Mouse (Mus musculus): ENCODE data around the gene Lrrc17. TPM values are rescaled to one million over a fixed set of nuclear protein-coding genes. Genes with fewer than 3 reads are reported as not detected.
A peak's percentile ranks its signal among the peaks of the same experiment; 100 is the strongest.

Gene Lrrc17
- polyA plus RNA-seq, 1 experiment from 2014 or later, result 19.3 TPM

DNA sequence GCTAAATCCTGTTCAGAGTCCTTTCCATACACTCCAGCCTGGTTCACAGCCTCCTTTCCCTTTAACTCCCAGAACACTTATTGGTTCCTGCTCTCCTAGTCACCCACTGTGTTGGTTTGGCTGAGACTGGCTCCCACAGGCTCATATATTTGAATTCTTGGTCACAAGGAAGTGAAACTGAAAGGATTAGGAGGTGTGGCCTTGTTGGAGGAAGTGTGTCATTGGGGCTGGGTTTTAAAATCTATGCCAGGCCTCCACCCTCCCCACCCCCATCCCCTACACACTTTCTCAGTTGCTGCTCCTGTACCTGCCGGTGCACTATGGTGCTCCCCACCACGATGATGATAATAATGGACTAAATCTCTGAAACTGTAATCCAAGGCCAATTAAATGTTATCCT lies 25.8 kb upstream of the Lrrc17 start:
- no peaks in the 10 kb centered on the region for H3K9me3 ChIP-seq (replicated peaks)
- DNase-seq (ENCODE audit: low spot score), result no peak
- H3K36me3 ChIP-seq, result no peaks in the 10 kb centered on the region
- H3K27ac ChIP-seq, result no peak overlapping the region
- 98% methylated on average over 2 of the region's 2 CpGs for WGBS
- peaks cover 3% of the 10 kb centered on the region; the same call in 1 of the 2 replicates for H3K4me1 ChIP-seq
- H3K4me3 ChIP-seq, result no peak overlapping the region
- no peaks in the 10 kb centered on the region for H3K27me3 ChIP-seq (ENCODE audit: low read depth, poor library complexity, severe bottlenecking)

DNA sequence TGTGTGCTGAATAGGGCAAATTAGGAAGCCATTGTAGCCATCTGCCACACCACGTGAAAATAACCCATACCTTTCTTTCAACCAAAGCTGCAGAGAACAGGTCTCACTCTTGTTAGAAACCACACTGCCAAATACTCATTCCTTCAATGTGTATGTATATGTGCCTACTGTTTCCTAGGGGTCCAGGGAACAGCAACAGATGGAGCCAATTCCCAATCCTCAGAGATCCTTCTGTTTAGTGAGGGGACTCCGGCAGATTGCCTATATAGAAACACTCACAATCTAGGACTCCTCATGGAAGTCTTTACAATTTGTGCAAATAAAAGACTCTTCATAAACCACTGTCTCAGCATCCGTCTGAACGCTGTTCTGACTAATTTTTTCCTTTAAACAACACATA lies 25.2 kb upstream of the Lrrc17 start:
- WGBS, result 85% methylated on average over 4 of the region's 4 CpGs
- no peak for DNase-seq (ENCODE audit: low spot score)
- no peak overlapping the region for H3K4me3 ChIP-seq
- H3K9me3 ChIP-seq (replicated peaks), result no peaks in the 10 kb centered on the region
- peaks cover 3% of the 10 kb centered on the region; the same call in 1 of the 2 replicates for H3K4me1 ChIP-seq
- H3K27ac ChIP-seq, result no peak overlapping the region
- H3K36me3 ChIP-seq, result no peaks in the 10 kb centered on the region
- H3K27me3 ChIP-seq (ENCODE audit: low read depth, poor library complexity, severe bottlenecking), result no peaks in the 10 kb centered on the region

DNA sequence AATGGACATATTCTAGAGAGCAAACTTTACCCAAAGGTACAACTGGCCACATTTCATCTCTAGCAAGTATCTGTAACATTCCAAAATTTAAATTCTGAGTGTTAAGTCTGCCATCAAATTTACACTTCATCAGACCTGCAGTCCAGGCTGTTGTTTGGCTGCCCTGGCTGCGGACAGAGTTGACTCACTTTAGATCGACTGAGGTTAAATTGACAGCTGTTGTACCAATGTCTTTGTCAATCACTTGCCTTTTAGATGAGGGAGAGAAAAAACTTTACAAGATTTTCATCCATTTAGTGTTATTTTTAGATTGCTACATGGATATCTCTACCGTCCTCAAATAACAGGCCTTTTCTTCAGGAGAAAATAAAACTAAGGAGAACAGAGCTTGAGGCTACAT lies 24.2 kb upstream of the Lrrc17 start:
- no peak overlapping the region for H3K27ac ChIP-seq
- H3K27me3 ChIP-seq (ENCODE audit: low read depth, poor library complexity, severe bottlenecking), result no peaks in the 10 kb centered on the region
- no peak for DNase-seq (ENCODE audit: low spot score)
- no peaks in the 10 kb centered on the region for H3K9me3 ChIP-seq (replicated peaks)
- 83% methylated on average over 3 of the region's 3 CpGs for WGBS
- H3K4me1 ChIP-seq, result no peaks in the 10 kb centered on the region
- no peak overlapping the region for H3K4me3 ChIP-seq
- no peaks in the 10 kb centered on the region for H3K36me3 ChIP-seq

DNA sequence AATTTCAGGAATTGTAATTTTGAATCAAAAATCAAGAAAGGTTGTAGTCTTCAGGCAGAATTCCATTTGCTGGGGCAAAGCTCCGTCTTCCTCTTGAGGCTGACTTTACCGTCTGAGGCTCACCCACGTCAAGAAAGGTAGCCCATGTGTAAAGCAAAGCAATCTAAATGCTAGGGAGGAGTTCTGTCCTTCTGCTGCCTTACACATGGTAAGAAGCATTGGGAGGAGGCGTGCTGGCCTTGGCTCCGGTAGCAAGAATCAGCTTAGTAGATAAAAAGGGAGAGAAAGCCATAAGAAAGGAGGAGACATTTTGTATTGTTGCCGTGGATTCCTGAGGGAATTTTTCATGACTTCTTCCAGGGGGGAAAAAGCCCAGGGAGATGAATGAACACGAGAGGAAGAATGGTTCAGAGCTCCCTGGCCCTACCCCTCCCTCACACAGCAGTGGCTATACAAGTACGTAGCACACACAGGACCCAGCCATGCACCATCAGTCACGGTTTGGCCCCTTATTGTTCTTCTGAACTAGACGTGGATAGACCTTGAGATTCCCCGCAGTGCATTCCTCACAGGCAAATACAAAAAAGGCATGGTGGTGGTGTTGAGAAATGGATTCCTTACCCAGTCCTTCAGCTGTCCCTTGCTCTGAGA lies 16.4 kb upstream of the Lrrc17 start:
- H3K9me3 ChIP-seq (replicated peaks), result 0 out of 2 replicates have a peak, but pooled peaks cover 2% of the 10 kb centered on the region
- H3K27me3 ChIP-seq (ENCODE audit: low read depth, poor library complexity, severe bottlenecking), result no peaks in the 10 kb centered on the region
- no peak overlapping the region for H3K27ac ChIP-seq
- no peaks in the 10 kb centered on the region for H3K4me1 ChIP-seq
- no peak overlapping the region for H3K4me3 ChIP-seq
- WGBS, result 84% methylated on average over 11 of the region's 11 CpGs
- no peak for DNase-seq (ENCODE audit: low spot score)
- no peaks in the 10 kb centered on the region for H3K36me3 ChIP-seq

DNA sequence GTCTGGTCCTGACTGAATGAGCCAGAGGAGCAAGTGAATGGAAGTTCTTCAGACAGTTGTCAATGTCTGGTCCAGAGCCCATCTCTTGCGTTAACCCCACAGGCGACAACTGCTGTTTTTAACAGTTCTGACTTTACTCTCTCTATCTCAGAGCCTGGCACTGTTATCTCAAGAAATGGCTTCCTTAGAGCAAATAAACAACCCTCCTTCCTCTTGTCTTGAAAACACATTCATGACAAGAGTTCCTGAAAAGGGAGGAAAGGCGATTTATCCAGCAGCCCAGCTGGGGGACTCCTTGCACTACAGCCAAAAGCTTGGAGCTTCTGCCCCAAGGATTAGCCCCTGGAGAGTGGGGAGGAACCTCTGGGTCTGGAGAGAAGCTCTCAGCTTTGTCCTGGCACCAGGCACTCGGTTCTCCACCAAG lies 15.9 kb upstream of the Lrrc17 start:
- no peaks in the 10 kb centered on the region for H3K36me3 ChIP-seq
- no peak overlapping the region for H3K4me3 ChIP-seq
- 0 out of 2 replicates have a peak, but pooled peaks cover 2% of the 10 kb centered on the region for H3K9me3 ChIP-seq (replicated peaks)
- 76% methylated on average over 4 of the region's 4 CpGs for WGBS
- no peak overlapping the region for H3K27ac ChIP-seq
- H3K27me3 ChIP-seq (ENCODE audit: low read depth, poor library complexity, severe bottlenecking), result no peaks in the 10 kb centered on the region
- H3K4me1 ChIP-seq, result no peaks in the 10 kb centered on the region
- DNase-seq (ENCODE audit: low spot score), result no peak

DNA sequence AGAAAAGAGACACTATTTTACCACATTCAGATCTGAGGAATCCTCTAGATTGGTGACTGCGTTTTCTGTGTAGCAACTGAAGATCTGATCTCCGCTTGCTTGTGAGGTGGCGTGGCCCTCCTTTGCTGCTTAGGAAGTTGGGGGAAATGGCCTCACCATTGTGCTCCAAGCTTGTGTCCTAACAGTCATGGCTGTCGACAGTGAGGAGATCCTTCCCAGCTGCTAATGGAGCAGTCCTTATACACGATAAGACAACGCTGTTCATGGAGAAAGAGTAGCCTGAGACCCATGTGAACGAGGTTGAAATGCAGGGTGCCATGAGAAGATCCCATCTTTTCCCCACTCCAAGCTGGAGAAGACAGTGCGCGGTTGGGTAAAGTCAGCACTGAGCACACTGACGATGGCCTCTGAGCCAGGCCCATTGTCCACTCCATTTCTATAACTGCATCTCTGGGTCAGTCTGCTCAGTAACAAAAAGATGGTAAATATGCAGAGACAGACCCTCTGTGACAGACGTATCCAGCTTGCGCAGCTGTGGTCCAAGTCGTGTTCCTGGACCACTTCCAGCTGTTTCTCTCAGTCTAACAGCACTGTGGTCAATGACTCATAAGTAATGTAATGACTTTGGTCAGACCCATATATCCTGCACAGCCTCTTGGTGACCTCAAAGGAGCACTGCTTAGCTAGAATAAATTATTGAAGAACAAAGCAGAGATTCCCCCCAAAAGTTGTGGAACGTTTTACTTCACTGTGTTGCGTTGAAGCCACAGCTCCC lies 15.1 kb upstream of the Lrrc17 start:
- H3K27ac ChIP-seq, result no peak overlapping the region
- 0 out of 2 replicates have a peak, but pooled peaks cover 2% of the 10 kb centered on the region for H3K9me3 ChIP-seq (replicated peaks)
- H3K36me3 ChIP-seq, result no peaks in the 10 kb centered on the region
- H3K4me3 ChIP-seq, result no peak overlapping the region
- no peaks in the 10 kb centered on the region for H3K27me3 ChIP-seq (ENCODE audit: low read depth, poor library complexity, severe bottlenecking)
- no peaks in the 10 kb centered on the region for H3K4me1 ChIP-seq
- WGBS, result 93% methylated on average over 15 of the region's 15 CpGs
- DNase-seq (ENCODE audit: low spot score), result no peak

DNA sequence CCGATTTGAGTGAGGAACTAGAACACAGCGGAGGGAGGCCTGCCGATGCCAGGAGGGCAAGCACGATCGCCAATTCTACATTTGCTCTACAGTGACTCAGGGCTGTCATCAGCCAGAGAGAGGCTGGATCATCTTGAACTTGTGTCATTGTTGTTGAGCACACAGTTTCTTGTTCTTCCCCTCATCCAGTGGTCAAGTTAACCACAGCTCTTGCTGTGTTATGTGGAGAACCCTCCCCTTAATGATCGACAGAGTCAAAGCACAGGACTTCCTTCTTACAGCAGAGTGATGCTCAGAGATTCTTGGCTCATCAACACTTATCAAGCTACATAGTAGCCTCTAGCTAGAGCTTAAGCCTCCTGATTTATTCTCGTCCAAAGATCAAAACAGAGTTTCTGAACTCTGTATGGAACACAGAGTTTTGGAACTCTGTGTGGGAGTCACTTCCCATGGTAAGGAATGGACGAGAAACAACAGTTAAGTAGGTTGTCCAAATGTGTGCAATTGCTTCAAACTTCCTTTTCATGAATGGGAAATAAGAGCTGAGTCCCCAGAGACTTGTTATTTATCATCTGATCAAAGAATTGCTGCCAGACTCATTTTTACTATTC lies 14.1 kb upstream of the Lrrc17 start:
- H3K36me3 ChIP-seq, result no peaks in the 10 kb centered on the region
- H3K4me1 ChIP-seq, result no peaks in the 10 kb centered on the region
- H3K27ac ChIP-seq, result no peak overlapping the region
- WGBS, result 91% methylated on average over 8 of the region's 8 CpGs
- no peaks in the 10 kb centered on the region for H3K27me3 ChIP-seq (ENCODE audit: low read depth, poor library complexity, severe bottlenecking)
- H3K4me3 ChIP-seq, result no peak overlapping the region
- H3K9me3 ChIP-seq (replicated peaks), result 0 out of 2 replicates have a peak, but pooled peaks cover 2% of the 10 kb centered on the region
- DNase-seq (ENCODE audit: low spot score), result no peak

DNA sequence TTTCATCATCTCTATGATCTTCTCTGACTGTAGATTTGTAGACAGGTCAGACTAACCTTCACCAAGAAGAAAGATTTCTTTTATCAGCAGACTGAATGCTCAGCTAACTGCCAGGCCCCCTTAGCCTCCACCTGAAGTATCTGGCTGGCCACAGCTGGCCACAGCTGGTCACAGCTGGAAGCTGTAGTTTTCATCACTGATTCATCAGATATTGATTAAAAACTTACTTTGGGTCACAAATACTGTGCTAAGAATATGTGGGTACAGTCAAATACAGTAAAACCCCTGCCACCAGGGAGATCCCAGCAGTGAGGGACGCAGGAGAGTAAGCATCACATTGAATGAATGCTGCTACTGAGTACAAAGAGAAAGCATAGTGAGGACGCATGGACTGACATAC lies 11.2 kb upstream of the Lrrc17 start:
- 90% methylated on average over 2 of the region's 2 CpGs for WGBS

DNA sequence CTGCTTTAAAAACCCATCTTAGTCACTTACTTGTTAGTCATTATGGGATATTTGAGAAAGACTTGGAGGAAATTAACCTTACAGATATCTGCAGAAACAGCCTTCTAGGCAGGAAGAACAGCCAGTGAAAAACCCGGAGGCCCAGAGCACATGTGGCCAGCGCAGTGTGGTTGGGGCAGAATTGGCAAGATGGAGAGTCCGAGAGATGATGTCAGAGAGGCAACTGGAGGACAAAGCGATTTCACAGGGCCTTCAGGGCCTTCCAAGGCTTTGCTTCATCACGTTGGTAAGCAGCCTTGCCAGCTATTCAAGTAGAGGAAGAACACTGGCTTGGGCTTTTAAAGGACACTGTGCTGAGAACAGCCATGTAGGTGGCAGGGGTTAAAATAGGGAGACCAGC lies 10.4 kb upstream of the Lrrc17 start:
- H3K9me3 ChIP-seq (replicated peaks), result 0 out of 2 replicates have a peak, but pooled peaks cover 2% of the 10 kb centered on the region
- no peak for DNase-seq (ENCODE audit: low spot score)

More for the DNA sequence above, 11.2 kb upstream of the Lrrc17 start:
- Histone ChIP-seq H3K36me3 (no peaks in the 10 kb centered on the region), H3K27ac (no peak overlapping the region), H3K9me3 (replicated peaks) (0 out of 2 replicates have a peak, but pooled peaks cover 2% of the 10 kb centered on the region), H3K27me3 (ENCODE audit: low read depth, poor library complexity, severe bottlenecking) (no peaks in the 10 kb centered on the region), H3K4me3 (no peak overlapping the region), H3K4me1 (no peaks in the 10 kb centered on the region)
- DNase-seq (ENCODE audit: low spot score), result no peak

DNA sequence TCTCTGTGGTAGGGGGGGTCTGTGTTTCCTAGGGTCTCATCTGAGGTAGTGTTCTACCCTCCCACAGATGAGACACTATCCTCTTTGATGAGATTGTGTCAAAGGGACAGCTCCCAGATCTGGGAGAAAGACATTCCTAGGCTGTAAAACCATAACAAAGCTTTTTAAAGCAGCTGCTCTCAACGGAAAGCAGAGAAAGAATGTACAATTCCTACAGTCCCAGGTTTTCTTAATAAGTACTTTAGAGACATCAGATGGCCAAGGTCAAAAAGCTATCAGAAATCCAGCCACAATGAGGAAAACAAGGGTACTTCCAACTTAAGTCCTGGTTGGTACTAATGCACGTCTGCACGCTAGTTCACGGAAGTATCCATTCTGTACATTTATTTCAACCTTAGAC lies 1.1 kb upstream of the Lrrc17 start:
- Histone ChIP-seq H3K27me3 (ENCODE audit: low read depth, poor library complexity, severe bottlenecking) (no peaks in the 10 kb centered on the region), H3K36me3 (no peaks in the 10 kb centered on the region), H3K4me1 (peaks cover 40% of the 10 kb centered on the region), H3K9me3 (replicated peaks) (no peaks in the 10 kb centered on the region), H3K4me3 (no peak overlapping the region), H3K27ac (peak overlapping the region; percentile 88; the same call in 1 of the 2 replicates)
- 71% methylated on average over 4 of the region's 4 CpGs for WGBS
- DNase-seq (ENCODE audit: low spot score), result no peak

More for the DNA sequence above, 10.4 kb upstream of the Lrrc17 start:
- Histone ChIP-seq H3K36me3 (no peaks in the 10 kb centered on the region), H3K27me3 (ENCODE audit: low read depth, poor library complexity, severe bottlenecking) (no peaks in the 10 kb centered on the region), H3K27ac (no peak overlapping the region), H3K4me3 (no peak overlapping the region), H3K4me1 (no peaks in the 10 kb centered on the region)
- 92% methylated on average over 5 of the region's 5 CpGs for WGBS

DNA sequence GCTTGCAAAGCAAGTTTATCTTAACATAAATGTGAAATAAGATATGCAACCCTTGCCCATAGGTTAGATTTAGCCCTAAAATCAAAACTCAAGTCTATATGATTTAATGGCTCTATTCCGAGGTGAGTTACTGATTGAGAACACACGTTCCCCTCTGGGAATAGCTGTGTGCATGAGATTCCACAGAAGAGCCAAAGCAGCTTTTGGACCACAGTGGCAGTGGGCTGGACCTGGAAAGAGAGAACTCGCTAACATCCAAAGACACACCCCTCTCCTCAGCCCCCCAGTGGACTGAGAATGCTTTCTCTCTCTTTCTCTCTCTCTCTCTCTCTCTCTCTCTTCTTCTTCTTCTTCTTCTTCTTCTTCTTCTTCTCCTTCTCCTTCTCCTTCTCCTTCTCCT lies 1.5 kb downstream of the Lrrc17 start:
- no peak for DNase-seq (ENCODE audit: low spot score)
- peak overlapping the region; percentile 50; the same call in 1 of the 2 replicates for H3K4me3 ChIP-seq
- H3K27ac ChIP-seq, result peak overlapping the region; percentile 88; the same call in 1 of the 2 replicates

DNA sequence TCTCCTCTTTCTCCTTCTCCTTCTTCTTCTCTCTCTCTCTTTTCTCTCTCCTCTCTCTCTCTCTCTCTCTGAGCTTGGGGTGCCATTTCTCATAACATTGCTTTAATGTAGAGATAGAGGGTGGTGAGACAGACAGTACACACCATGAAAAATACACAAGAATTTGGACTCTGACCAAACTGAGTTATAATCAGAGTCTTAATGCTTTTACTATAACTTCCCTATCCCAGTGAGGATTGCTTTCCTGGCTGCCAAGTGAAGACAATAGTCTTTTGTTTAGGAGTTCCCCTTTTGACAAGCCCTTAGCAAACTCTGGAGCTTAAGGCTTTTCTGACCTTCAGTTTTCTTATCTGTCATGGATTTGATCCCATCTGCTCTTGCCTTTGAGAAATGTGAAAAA lies 1.9 kb downstream of the Lrrc17 start:
- Histone ChIP-seq H3K4me1 (peaks cover 40% of the 10 kb centered on the region), H3K27ac (peak overlapping the region; percentile 88; the same call in 1 of the 2 replicates), H3K27me3 (ENCODE audit: low read depth, poor library complexity, severe bottlenecking) (no peaks in the 10 kb centered on the region), H3K9me3 (replicated peaks) (no peaks in the 10 kb centered on the region), H3K4me3 (no peak overlapping the region), H3K36me3 (no peaks in the 10 kb centered on the region)
- no peak for DNase-seq (ENCODE audit: low spot score)

More for the DNA sequence above, 1.5 kb downstream of the Lrrc17 start:
- Histone ChIP-seq H3K36me3 (no peaks in the 10 kb centered on the region), H3K4me1 (peaks cover 40% of the 10 kb centered on the region), H3K9me3 (replicated peaks) (no peaks in the 10 kb centered on the region), H3K27me3 (ENCODE audit: low read depth, poor library complexity, severe bottlenecking) (no peaks in the 10 kb centered on the region)
- WGBS, result 55% methylated on average over 3 of the region's 3 CpGs

DNA sequence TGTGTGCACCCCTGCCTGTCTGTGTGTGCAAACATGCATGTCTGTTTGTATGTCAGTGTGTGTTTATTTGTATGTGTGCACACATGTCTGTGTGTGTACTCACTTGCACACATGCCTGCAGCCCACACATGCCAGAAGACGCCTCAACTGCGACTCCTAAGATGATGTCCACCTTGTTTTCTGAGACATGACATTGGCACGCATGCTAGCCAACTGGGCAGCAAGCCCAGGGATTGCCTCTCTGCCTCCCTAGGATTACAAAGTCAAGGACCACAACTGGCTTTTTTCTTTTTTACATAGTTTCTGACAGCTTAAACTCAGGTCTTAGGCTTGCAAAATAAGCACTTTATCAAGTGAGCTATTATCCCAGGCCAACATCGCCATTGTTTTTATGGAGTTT lies 2.4 kb downstream of the Lrrc17 start:
- H3K36me3 ChIP-seq, result no peaks in the 10 kb centered on the region
- H3K4me1 ChIP-seq, result peaks cover 40% of the 10 kb centered on the region
- H3K27ac ChIP-seq, result no peak overlapping the region
- WGBS, result 91% methylated on average over 4 of the region's 4 CpGs
- H3K9me3 ChIP-seq (replicated peaks), result no peaks in the 10 kb centered on the region
- DNase-seq (ENCODE audit: low spot score), result no peak
- no peak overlapping the region for H3K4me3 ChIP-seq
- no peaks in the 10 kb centered on the region for H3K27me3 ChIP-seq (ENCODE audit: low read depth, poor library complexity, severe bottlenecking)
